Mouse (Mus musculus) liver, embryonic 16.5 days (tissue): ENCODE results near the gene Gxylt2. TPM values are rescaled to one million over a fixed set of nuclear protein-coding genes. Genes with fewer than 3 reads are reported as not detected.

Experiments used
- ATAC-seq: fragments of 200-750 bp; cut with Nextera tagmentation; 2 replicates; pipeline ENCODE4 v1.8.0; 2017; ENCODE audit warnings: low read depth, mild to moderate bottlenecking, moderate number of reproducible peaks, moderate library complexity
- H3K27ac ChIP-seq: fragments of 300-500 bp; sonication (generic); 2 replicates; pipeline ENCODE4 v1.5.1; 2014; ENCODE audit warnings: mild to moderate bottlenecking, low read length
- H3K27me3 ChIP-seq: fragments of 300-500 bp; sonication (generic); 2 replicates; pipeline ENCODE4 v1.6.1; 2014; ENCODE audit warnings: low read depth, low read length, mixed read lengths; ENCODE audit not compliant: control insufficient read depth, insufficient read depth
- H3K36me3 ChIP-seq: fragments of 300-500 bp; sonication (generic); 2 replicates; pipeline ENCODE4 v1.6.1; 2014; ENCODE audit warnings: mild to moderate bottlenecking; ENCODE audit not compliant: control insufficient read depth, insufficient read depth
- H3K4me1 ChIP-seq: fragments of 300-500 bp; sonication (generic); 2 replicates; pipeline ENCODE4 v1.6.1; 2014; ENCODE audit warnings: low read depth, low read length, mixed read lengths; ENCODE audit not compliant: control insufficient read depth
- H3K4me2 ChIP-seq: fragments of 300-500 bp; sonication (generic); 2 replicates; pipeline ENCODE4 v1.6.1; 2014; ENCODE audit warnings: low read depth, low read length, mixed read lengths
- H3K4me3 ChIP-seq: fragments of 300-500 bp; sonication (generic); 2 replicates; pipeline ENCODE4 v1.5.1; 2014; ENCODE audit warnings: low read depth, mild to moderate bottlenecking, low read length
- H3K9ac ChIP-seq: fragments of 300-500 bp; sonication (generic); 2 replicates; pipeline ENCODE4 v1.6.1; 2014; ENCODE audit warnings: low read depth, low read length
- H3K9me3 ChIP-seq: fragments of 300-500 bp; sonication (generic); replicated peaks from 2 replicates; pipeline ENCODE4 v1.6.1; 2016; ENCODE audit warnings: low read length; ENCODE audit not compliant: control insufficient read depth
- WGBS: fragments of 180-500 bp; shearing (Covaris S2); extraction: QIAGEN DNeasy Blood & Tissue Kit; methylation state at CpG from one replicate; pipeline ENCODE4 v1.1.7; 2014; ENCODE audit not compliant: insufficient replicate concordance; 5-methylcytosine and 5-hydroxymethylcytosine counted together
- polyA plus RNA-seq: library from polyadenylated mRNA; unstranded; fragments of >200 nt; fragmentation: Nextera tagmentation; extraction: Ambion mirVana; gene quantifications from 2 replicates; pipeline ENCODE4 v1.2.1, GENCODE M21; 2015

Gxylt2 gene
- polyA plus RNA-seq, 1 experiment from 2014 or later = 0.08 TPM

GRCm38 (mm10) chr6:100676461-100676860, 28.1 kb upstream of the Gxylt2 start:
- no peaks in the 10 kb centered on the region for H3K36me3 ChIP-seq
- ATAC-seq = no peak
- H3K27me3 ChIP-seq = no peaks in the 10 kb centered on the region
- no peak overlapping the region for H3K27ac ChIP-seq
- WGBS = 69% methylated on average over 6 of the region's 7 CpGs
- no peak overlapping the region for H3K9ac ChIP-seq
- H3K4me3 ChIP-seq = no peak overlapping the region
- H3K9me3 ChIP-seq = no peaks in the 10 kb centered on the region
- no peak overlapping the region for H3K4me2 ChIP-seq
- peaks cover under 1% of the 10 kb centered on the region for H3K4me1 ChIP-seq

DNA sequence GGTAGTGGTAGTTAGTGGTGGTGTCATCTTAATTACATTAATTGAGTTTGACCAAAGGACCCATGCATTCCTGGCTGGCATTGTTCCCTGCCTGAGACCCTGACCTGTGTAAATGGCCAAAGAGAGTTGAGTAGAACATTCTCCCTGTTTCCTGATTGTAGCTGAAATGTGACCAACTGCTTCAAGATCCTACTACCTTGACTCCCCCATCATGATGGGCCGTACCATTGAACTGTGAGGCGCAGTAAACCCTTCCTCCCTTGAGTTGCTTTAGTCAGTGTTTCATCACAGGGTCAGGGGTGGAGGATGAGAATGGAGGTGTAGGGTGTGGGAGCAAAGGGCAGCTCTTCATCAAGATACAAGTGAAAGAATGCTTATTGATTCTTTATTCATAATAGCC, 25.9 kb upstream of the Gxylt2 start:
- Histone ChIP-seq H3K4me3 (no peak overlapping the region), H3K27ac (no peak overlapping the region), H3K27me3 (no peaks in the 10 kb centered on the region), H3K36me3 (no peaks in the 10 kb centered on the region), H3K9ac (no peak overlapping the region), H3K9me3 (no peaks in the 10 kb centered on the region), H3K4me1 (no peaks in the 10 kb centered on the region), H3K4me2 (no peak overlapping the region)
- WGBS = 72% methylated on average over 2 of the region's 2 CpGs
- no peak for ATAC-seq

DNA sequence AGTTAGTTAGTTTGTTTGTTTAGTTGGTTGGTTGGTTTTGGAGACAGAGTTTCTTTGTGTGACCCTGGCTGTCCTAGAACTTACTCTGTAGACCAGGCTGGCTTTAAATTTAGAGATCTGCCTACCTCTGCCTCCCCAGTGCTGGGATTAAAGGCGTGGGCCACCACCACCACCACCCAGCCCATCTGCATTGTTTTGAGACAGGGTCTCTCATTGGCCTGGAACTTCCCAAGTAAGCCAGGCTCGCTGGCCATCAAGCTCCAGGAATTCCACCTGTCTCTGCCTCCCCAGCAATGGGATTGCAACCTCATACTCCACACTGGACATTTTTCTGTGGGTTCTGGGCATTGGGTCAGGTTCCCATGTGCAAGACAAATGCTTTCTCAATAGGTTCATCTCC, 18.2 kb upstream of the Gxylt2 start:
- Histone ChIP-seq H3K36me3 (no peaks in the 10 kb centered on the region), H3K27ac (no peak overlapping the region), H3K27me3 (no peaks in the 10 kb centered on the region), H3K9ac (no peak overlapping the region), H3K4me2 (no peak overlapping the region), H3K4me1 (no peaks in the 10 kb centered on the region), H3K4me3 (no peak overlapping the region), H3K9me3 (no peaks in the 10 kb centered on the region)
- no peak for ATAC-seq
- 63% methylated on average over 2 of the region's 2 CpGs for WGBS

- Histone ChIP-seq H3K4me2 (no peak overlapping the region), H3K9ac (no peak overlapping the region), H3K4me1 (no peaks in the 10 kb centered on the region), H3K27ac (no peak overlapping the region), H3K36me3 (no peaks in the 10 kb centered on the region), H3K27me3 (peaks cover 17% of the 10 kb centered on the region), H3K4me3 (no peak overlapping the region), H3K9me3 (no peaks in the 10 kb centered on the region)
- no peak for ATAC-seq
- WGBS = 71% methylated on average over 5 of the region's 5 CpGs
Observed at GRCm38 (mm10) chr6:100699986-100700385, 4.5 kb upstream of the Gxylt2 start.

GRCm38 (mm10) chr6:100700774-100701173, 3.8 kb upstream of the Gxylt2 start:
- H3K36me3 ChIP-seq = no peaks in the 10 kb centered on the region
- no peak for ATAC-seq
- no peak overlapping the region for H3K9ac ChIP-seq
- H3K9me3 ChIP-seq = no peaks in the 10 kb centered on the region
- no peaks in the 10 kb centered on the region for H3K4me1 ChIP-seq
- H3K27ac ChIP-seq = no peak overlapping the region
- no peak overlapping the region for H3K4me2 ChIP-seq
- H3K4me3 ChIP-seq = no peak overlapping the region
- H3K27me3 ChIP-seq = peaks cover 24% of the 10 kb centered on the region
- WGBS = 58% methylated on average over 5 of the region's 5 CpGs

GRCm38 (mm10) chr6:100704197-100704573, 349 bp upstream of the Gxylt2 start:
- no peak overlapping the region for H3K27ac ChIP-seq
- no peak overlapping the region for H3K4me3 ChIP-seq
- WGBS = 28% methylated on average over 8 of the region's 8 CpGs
- peak overlapping the region; percentile 54 for H3K4me2 ChIP-seq
- no peaks in the 10 kb centered on the region for H3K4me1 ChIP-seq
- H3K36me3 ChIP-seq = no peaks in the 10 kb centered on the region
- H3K9ac ChIP-seq = no peak overlapping the region
- peaks cover 25% of the 10 kb centered on the region for H3K27me3 ChIP-seq
- H3K9me3 ChIP-seq = no peaks in the 10 kb centered on the region
- ATAC-seq = no peak

DNA sequence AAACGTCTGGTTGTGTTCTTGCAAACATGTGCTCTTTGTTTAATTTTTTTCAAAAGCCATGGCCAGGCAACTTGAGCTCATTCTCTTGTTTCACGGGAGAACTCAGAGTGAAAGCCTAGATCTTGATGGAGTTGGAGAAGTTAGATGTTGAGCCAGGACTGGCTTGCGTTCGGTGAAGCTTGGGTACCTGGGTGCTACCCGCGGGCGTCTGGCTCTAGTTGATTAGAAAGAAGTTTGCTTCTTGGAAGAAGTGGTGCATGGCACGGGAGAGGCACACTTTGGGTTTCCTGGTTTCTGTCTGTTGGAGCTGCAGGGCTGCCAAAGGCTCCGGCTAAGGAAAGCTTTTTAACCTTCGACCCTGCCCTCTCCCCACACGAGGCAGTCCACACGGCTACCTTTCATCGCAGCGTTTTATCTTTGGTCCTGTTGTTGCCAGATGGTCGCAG, 855 bp downstream of the Gxylt2 start:
- Histone ChIP-seq H3K4me1 (no peaks in the 10 kb centered on the region), H3K27me3 (peaks cover 25% of the 10 kb centered on the region), H3K36me3 (no peaks in the 10 kb centered on the region), H3K9ac (no peak overlapping the region), H3K9me3 (no peaks in the 10 kb centered on the region), H3K4me3 (no peak overlapping the region), H3K4me2 (no peak overlapping the region), H3K27ac (no peak overlapping the region)
- 2% methylated on average over 15 of the region's 15 CpGs for WGBS
- ATAC-seq = no peak

DNA sequence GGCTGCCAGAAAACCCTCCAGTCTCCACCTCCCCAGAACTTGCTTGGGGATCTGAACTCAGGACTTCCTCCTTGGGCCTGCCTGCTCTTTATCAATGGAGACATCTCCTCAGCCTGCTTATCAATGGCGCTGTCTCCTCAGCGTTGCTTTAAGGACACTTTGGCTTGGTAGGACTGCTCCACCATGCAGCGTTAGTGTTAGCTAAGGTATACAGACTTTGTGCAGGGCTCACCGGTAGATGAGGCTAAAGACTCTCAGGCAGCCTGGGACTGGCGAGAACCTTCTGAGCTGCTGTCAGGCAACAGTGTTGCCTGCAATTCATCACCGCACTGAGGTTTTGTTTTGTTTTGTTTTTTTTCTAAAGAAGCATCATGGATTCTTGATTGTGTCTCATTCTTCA, 2.3 kb downstream of the Gxylt2 start:
- peaks cover 25% of the 10 kb centered on the region for H3K27me3 ChIP-seq
- no peak for ATAC-seq
- H3K4me2 ChIP-seq = no peak overlapping the region
- no peak overlapping the region for H3K4me3 ChIP-seq
- no peaks in the 10 kb centered on the region for H3K9me3 ChIP-seq
- no peaks in the 10 kb centered on the region for H3K36me3 ChIP-seq
- 47% methylated on average over 6 of the region's 6 CpGs for WGBS
- H3K27ac ChIP-seq = no peak overlapping the region
- no peaks in the 10 kb centered on the region for H3K4me1 ChIP-seq
- H3K9ac ChIP-seq = no peak overlapping the region

DNA sequence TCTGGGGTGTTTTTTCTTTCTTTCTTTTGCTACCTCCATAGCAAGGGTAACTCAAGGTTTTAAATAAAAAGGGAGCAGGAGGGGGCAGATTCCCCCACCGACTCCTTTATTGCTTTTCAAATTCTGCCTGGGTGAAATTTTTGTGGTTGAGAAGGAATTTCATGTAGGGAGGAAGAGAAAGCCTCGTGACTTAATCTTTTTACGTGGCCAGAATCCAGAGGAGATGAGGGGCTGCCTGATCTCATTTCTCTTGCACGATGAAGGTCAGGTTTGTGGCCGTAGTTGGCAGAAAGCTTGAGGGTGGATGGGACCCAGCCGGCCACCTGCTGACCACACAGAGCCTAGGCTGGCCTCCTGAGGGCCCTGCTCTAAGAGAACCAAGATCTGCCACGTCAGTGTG, 3.0 kb downstream of the Gxylt2 start:
- Histone ChIP-seq H3K9me3 (no peaks in the 10 kb centered on the region), H3K4me3 (no peak overlapping the region), H3K27me3 (peaks cover 25% of the 10 kb centered on the region), H3K36me3 (no peaks in the 10 kb centered on the region), H3K27ac (no peak overlapping the region), H3K4me1 (no peaks in the 10 kb centered on the region), H3K9ac (no peak overlapping the region), H3K4me2 (no peak overlapping the region)
- no peak for ATAC-seq
- 34% methylated on average over 7 of the region's 7 CpGs for WGBS

GRCm38 (mm10) chr6:100708248-100708647, 3.7 kb downstream of the Gxylt2 start:
- no peak overlapping the region for H3K9ac ChIP-seq
- peaks cover 25% of the 10 kb centered on the region for H3K27me3 ChIP-seq
- no peak for ATAC-seq
- H3K4me3 ChIP-seq = no peak overlapping the region
- no peaks in the 10 kb centered on the region for H3K9me3 ChIP-seq
- H3K27ac ChIP-seq = no peak overlapping the region
- 11% methylated on average over 1 of the region's 1 CpGs for WGBS
- no peaks in the 10 kb centered on the region for H3K36me3 ChIP-seq
- no peak overlapping the region for H3K4me2 ChIP-seq
- no peaks in the 10 kb centered on the region for H3K4me1 ChIP-seq
